Mouse (Mus musculus) right cerebral cortex, adult 18-20 months (tissue): ENCODE measurements around the gene Gm8082.
"Not testable (repeated sequence)": the region's sequence is repeated elsewhere in the genome, so short reads cannot be mapped to it uniquely, and the experiment has no call there.

Experiments
- DNase-seq: peaks from one replicate; pipeline ENCODE4 v3.0.0; 2022; ENCODE audit warnings: mixed read lengths

The Gm8082 gene

DNA sequence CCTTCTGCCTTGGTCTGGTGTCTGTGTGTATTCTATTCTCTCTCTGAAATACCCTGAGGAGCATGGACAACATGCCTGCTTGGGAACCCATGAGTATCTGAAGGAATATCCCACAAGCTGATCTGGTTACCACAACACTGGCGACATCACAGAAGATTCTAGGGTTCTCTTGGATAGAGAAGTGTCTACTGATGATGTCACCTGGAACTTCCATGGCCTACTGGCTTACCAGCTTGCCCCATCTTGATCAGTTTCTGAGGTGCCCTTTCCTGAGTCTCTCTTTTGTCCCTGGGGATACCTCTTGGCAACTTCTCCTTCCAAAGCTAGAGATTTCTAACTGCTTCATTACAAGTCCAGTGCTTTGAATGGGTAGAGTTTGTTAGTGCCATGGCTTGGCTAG, at the start of gene Gm8082:
Gene Gm8082 (minus strand): TSS at position 101 of the 400 bp plus-strand sequence.
- DNase-seq: not testable (repeated sequence)

DNA sequence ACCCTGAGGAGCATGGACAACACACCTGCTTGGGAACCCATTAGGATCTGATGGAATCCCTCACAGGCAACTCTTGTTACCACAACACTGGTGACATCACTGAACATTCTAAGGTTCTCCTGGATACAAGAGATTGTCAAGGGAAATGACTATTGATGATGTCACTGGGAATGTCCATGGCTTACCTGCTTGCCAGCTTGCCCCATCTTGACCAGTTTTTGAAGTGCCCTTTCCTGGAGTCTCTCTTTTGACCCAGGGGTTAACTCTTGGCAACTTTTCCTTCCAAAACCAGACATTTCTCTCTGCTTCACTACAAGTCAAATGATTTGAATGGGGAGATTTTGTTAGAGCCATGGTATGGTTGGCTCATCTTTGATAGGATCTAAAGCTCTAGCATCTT, 22.1 kb upstream of the Gm8082 start, which contains the start of gene Gm10376:
Gene Gm10376 (minus strand): TSS at position 101 of the 400 bp plus-strand sequence.
- DNase-seq: not testable (repeated sequence)
